Mouse (Mus musculus): ENCODE measurements at regions not wholly inside any gene's neighbourhood (a gene's known extent, or its start where the extent isn't known, plus 50 kb on each side); places are given as distances from the start of the nearest gene placed in this dataset.

- Histone ChIP-seq H3K9ac (no peak overlapping the region), H3K4me1 (replicated peaks) (no peaks in the 10 kb centered on the region), H3K4me2 (no peak overlapping the region), H3K36me3 (no peaks in the 10 kb centered on the region), H3K27ac (no peak overlapping the region), H3K9me3 (replicated peaks) (no peaks in the 10 kb centered on the region), H3K4me3 (replicated peaks) (no peak overlapping the region), H3K27me3 (peaks cover 85% of the 10 kb centered on the region)
- DNase-seq (no peak), ATAC-seq (ENCODE audit: low read depth) (no peak)
- WGBS (ENCODE audit: insufficient replicate concordance) = 73% methylated on average over 8 of the region's 8 CpGs
These were observed 108.4 kb upstream of the Mylip start for GRCm38 (mm10) chr13:45281106-45281505.

GRCm38 (mm10) chr13:45286651-45287050 lies 102.9 kb upstream of the Mylip start:
- no peaks in the 10 kb centered on the region for H3K4me1 ChIP-seq (replicated peaks)
- H3K27ac ChIP-seq = no peak overlapping the region
- no peak overlapping the region for H3K4me3 ChIP-seq (replicated peaks)
- WGBS (ENCODE audit: insufficient replicate concordance) = 76% methylated on average over 2 of the region's 2 CpGs
- no peaks in the 10 kb centered on the region for H3K9me3 ChIP-seq (replicated peaks)
- H3K27me3 ChIP-seq = peaks cover 67% of the 10 kb centered on the region
- H3K36me3 ChIP-seq = no peaks in the 10 kb centered on the region
- no peak overlapping the region for H3K4me2 ChIP-seq
- H3K9ac ChIP-seq = no peak overlapping the region
- ATAC-seq (ENCODE audit: low read depth) (no peak), DNase-seq (no peak)

GRCm38 (mm10) chr13:45287217-45287616 lies 102.3 kb upstream of the Mylip start:
- Histone ChIP-seq H3K4me2 (no peak overlapping the region), H3K4me1 (replicated peaks) (no peaks in the 10 kb centered on the region), H3K36me3 (no peaks in the 10 kb centered on the region), H3K9ac (no peak overlapping the region), H3K4me3 (replicated peaks) (no peak overlapping the region), H3K27me3 (peaks cover 64% of the 10 kb centered on the region), H3K27ac (no peak overlapping the region), H3K9me3 (replicated peaks) (no peaks in the 10 kb centered on the region)
- ATAC-seq (ENCODE audit: low read depth) (no peak), DNase-seq (no peak)
- 71% methylated on average over 4 of the region's 4 CpGs for whole genome bisulfite sequencing (ENCODE audit: insufficient replicate concordance)

DNA sequence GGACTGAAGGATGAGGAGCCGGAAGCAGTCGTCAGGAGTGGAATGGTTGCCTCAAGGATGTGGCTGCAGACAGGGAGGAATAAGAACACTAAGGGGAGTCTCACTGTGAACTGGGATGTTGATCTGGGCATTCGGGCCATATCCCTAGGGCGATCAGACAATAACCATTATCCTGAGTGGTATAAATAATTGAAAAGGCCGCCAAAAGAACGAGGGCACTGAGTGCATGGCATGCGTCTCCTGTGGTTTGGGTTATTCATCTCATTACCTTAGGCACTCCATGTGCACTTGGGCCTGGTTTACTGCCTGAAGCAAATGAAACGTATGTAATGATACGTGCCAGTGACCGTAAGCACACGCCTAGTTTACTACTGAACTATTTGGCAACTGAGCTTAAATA lies 99.6 kb upstream of the Mylip start:
- WGBS (ENCODE audit: insufficient replicate concordance) = 83% methylated on average over 11 of the region's 11 CpGs
- H3K36me3 ChIP-seq = no peaks in the 10 kb centered on the region
- H3K9ac ChIP-seq = no peak overlapping the region
- no peak overlapping the region for H3K27ac ChIP-seq
- H3K27me3 ChIP-seq = peaks cover 54% of the 10 kb centered on the region
- DNase-seq = no peak
- no peaks in the 10 kb centered on the region for H3K9me3 ChIP-seq (replicated peaks)
- no peaks in the 10 kb centered on the region for H3K4me1 ChIP-seq (replicated peaks)
- ATAC-seq (ENCODE audit: low read depth) = no peak
- no peak overlapping the region for H3K4me3 ChIP-seq (replicated peaks)
- no peak overlapping the region for H3K4me2 ChIP-seq

GRCm38 (mm10) chr13:45294691-45295090 lies 94.9 kb upstream of the Mylip start:
- Histone ChIP-seq H3K27me3 (peaks cover 26% of the 10 kb centered on the region), H3K9me3 (replicated peaks) (no peaks in the 10 kb centered on the region), H3K9ac (no peak overlapping the region), H3K27ac (no peak overlapping the region), H3K4me1 (replicated peaks) (no peaks in the 10 kb centered on the region), H3K4me3 (replicated peaks) (no peak overlapping the region), H3K36me3 (no peaks in the 10 kb centered on the region), H3K4me2 (no peak overlapping the region)
- DNase-seq (no peak), ATAC-seq (ENCODE audit: low read depth) (no peak)
- 71% methylated on average over 10 of the region's 10 CpGs for WGBS (ENCODE audit: insufficient replicate concordance)

DNA sequence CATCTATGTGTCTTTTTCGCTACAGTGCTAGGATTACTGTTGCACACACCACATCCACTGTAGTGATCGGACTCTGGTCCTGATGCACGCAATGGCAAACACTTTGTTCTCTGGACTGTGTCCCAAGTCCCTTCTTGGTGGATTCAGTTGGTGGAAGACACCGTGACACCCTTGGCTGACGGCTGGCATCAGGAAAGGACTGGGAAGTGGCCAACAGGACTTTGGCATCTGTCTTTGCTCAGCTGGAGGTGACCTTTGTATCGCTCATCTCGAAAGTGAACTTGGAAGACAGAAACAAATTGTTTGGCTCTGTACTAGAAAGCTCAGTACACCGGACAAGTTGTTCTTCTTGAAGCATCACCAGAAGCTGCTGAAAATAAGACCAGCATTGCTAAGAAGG lies 88.9 kb upstream of the Mylip start:
- no peak for ATAC-seq (ENCODE audit: low read depth)

DNA sequence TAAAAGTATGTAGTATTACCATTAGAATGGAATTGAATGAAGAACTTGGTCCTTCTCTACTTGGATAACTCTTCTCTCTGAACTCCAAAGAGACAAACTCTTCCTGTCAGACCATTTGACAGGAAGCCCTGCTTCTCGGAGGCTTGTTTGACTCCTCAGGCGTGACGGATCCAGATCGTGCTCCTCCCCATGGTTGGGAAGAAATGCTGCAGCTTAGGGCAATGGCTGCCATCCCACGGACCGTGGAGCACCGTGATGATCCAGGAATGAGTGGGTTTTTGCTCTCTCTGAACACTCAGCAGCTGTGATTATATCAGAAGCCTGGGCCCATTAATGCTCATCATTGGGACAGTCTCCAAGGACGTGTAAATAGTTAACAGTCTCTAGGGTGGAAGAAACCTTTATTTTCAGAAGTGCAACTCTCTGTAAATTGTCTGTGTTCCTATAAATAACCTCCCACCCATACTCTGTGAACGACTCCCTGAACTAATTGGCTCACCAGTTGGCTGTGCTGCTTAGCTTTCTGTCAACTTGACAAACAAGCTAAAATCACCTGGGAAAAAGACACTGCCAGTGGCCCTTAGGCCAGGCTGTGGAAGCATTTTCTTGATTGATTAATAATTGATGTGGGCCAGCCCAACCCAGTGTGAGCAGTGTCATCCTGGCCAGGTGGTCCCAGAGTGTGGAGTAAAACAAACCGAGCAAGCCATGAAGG lies 88.2 kb upstream of the Mylip start:
- Histone ChIP-seq H3K36me3 (no peaks in the 10 kb centered on the region), H3K4me3 (replicated peaks) (no peak overlapping the region), H3K27ac (no peak overlapping the region), H3K4me1 (replicated peaks) (no peaks in the 10 kb centered on the region), H3K9me3 (replicated peaks) (no peaks in the 10 kb centered on the region), H3K9ac (no peak overlapping the region), H3K27me3 (peaks cover 47% of the 10 kb centered on the region), H3K4me2 (no peak overlapping the region)
- DNase-seq (no peak), ATAC-seq (ENCODE audit: low read depth) (no peak)
- WGBS (ENCODE audit: insufficient replicate concordance) = 62% methylated on average over 10 of the region's 10 CpGs

More for the DNA sequence above, 88.9 kb upstream of the Mylip start:
- no peaks in the 10 kb centered on the region for H3K36me3 ChIP-seq
- WGBS (ENCODE audit: insufficient replicate concordance) = 84% methylated on average over 8 of the region's 8 CpGs
- H3K9ac ChIP-seq = no peak overlapping the region
- peaks cover 42% of the 10 kb centered on the region for H3K27me3 ChIP-seq
- H3K4me2 ChIP-seq = no peak overlapping the region
- H3K4me1 ChIP-seq (replicated peaks) = no peaks in the 10 kb centered on the region
- no peak overlapping the region for H3K4me3 ChIP-seq (replicated peaks)
- no peak for DNase-seq
- no peak overlapping the region for H3K27ac ChIP-seq
- H3K9me3 ChIP-seq (replicated peaks) = no peaks in the 10 kb centered on the region

GRCm38 (mm10) chr13:45302796-45303195 lies 86.7 kb upstream of the Mylip start:
- WGBS (ENCODE audit: insufficient replicate concordance) = 67% methylated on average over 6 of the region's 6 CpGs
- Histone ChIP-seq H3K4me3 (replicated peaks) (no peak overlapping the region), H3K27ac (no peak overlapping the region), H3K4me2 (no peak overlapping the region), H3K9ac (no peak overlapping the region), H3K36me3 (no peaks in the 10 kb centered on the region), H3K27me3 (peaks cover 41% of the 10 kb centered on the region), H3K4me1 (replicated peaks) (no peaks in the 10 kb centered on the region), H3K9me3 (replicated peaks) (no peaks in the 10 kb centered on the region)
- ATAC-seq (ENCODE audit: low read depth) (no peak), DNase-seq (no peak)

DNA sequence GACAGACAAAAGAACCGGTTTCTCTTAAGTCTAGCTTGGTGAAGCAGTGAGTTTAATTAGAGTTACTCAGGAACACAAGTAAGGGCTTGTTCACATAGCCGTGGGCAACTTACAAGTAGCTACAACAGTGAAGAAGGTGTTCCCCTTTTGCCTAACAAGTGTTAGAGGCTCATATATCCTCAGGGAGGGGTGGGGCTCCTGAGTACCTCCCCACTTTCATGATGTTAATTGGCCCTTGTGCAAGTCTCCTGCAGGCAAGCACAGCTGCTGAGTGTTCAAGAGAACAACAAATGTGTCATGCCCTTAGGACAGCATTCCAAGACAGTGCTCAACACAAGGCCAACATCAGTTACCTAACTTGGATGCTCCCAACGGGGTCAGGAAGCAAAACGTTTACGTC lies 83.4 kb upstream of the Mylip start:
- WGBS (ENCODE audit: insufficient replicate concordance) = 69% methylated on average over 5 of the region's 5 CpGs

GRCm38 (mm10) chr13:45307226-45307625 lies 82.3 kb upstream of the Mylip start:
- Histone ChIP-seq H3K9ac (no peak overlapping the region), H3K9me3 (replicated peaks) (no peaks in the 10 kb centered on the region), H3K27me3 (peaks cover 45% of the 10 kb centered on the region), H3K4me3 (replicated peaks) (no peak overlapping the region), H3K27ac (no peak overlapping the region), H3K36me3 (no peaks in the 10 kb centered on the region), H3K4me1 (replicated peaks) (no peaks in the 10 kb centered on the region), H3K4me2 (no peak overlapping the region)
- ATAC-seq (ENCODE audit: low read depth) = no peak
- 68% methylated on average over 3 of the region's 3 CpGs for WGBS (ENCODE audit: insufficient replicate concordance)
- no peak for DNase-seq

More for the DNA sequence above, 83.4 kb upstream of the Mylip start:
- Histone ChIP-seq H3K4me2 (no peak overlapping the region), H3K27me3 (peaks cover 44% of the 10 kb centered on the region), H3K9me3 (replicated peaks) (no peaks in the 10 kb centered on the region), H3K9ac (no peak overlapping the region), H3K4me3 (replicated peaks) (no peak overlapping the region), H3K4me1 (replicated peaks) (no peaks in the 10 kb centered on the region), H3K36me3 (no peaks in the 10 kb centered on the region), H3K27ac (no peak overlapping the region)
- no peak for ATAC-seq (ENCODE audit: low read depth)
- no peak for DNase-seq

DNA sequence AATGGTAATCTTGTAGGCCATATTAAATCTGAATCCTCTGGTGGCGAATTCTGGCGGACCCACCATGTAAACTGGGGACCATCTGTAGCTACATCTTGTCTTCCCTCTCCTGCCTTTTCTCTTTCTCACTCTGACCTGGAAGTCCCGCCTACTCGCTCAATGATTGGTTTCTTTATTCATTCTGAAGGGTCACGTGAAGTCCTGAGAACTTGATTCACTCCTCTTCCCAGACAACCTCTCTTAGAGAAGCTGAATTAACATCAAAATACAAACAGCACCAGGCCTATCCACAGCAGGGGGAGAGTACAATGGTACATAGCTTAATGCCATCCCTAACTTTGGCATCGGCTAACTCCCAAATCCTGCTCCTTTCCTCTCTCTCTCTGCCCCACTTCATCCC lies 69.9 kb upstream of the Mylip start:
- ATAC-seq (ENCODE audit: low read depth) (no peak), DNase-seq (no peak)
- H3K4me1 ChIP-seq (replicated peaks) = no peaks in the 10 kb centered on the region
- no peaks in the 10 kb centered on the region for H3K36me3 ChIP-seq
- H3K9me3 ChIP-seq (replicated peaks) = no peaks in the 10 kb centered on the region
- no peak overlapping the region for H3K4me3 ChIP-seq (replicated peaks)
- H3K27me3 ChIP-seq = peaks cover 43% of the 10 kb centered on the region
- no peak overlapping the region for H3K27ac ChIP-seq
- WGBS (ENCODE audit: insufficient replicate concordance) = 72% methylated on average over 6 of the region's 6 CpGs
- no peak overlapping the region for H3K9ac ChIP-seq
- H3K4me2 ChIP-seq = no peak overlapping the region

DNA sequence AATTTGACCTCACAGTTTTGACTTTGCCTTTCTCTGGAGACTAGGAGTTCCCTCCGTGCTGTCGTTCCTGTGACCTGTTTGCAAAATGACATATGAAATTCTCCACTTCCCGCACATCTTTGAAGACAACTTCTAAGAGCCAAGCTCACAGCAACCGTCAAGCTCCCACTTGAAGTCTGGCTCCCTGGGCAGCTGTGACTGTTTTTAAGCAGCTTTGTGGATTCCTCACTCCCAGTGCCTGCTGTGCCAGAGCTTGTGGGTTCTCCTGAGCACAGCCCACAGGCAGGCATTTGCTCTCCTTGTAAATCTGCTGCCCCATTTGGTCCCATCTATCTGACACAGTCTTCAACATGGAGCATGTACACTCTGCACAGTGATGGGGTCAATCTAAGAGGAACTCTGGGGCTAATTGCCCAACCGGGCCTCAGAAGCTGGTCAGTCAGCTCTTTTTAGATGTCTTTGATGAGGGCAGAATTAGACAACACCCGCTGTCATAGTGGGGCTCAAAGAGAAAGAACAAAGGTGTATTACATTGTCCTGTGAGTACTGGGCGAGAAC lies 63.7 kb upstream of the Mylip start:
- WGBS (ENCODE audit: insufficient replicate concordance) = 66% methylated on average over 7 of the region's 7 CpGs
- no peak for DNase-seq
- no peaks in the 10 kb centered on the region for H3K9me3 ChIP-seq (replicated peaks)
- H3K4me3 ChIP-seq (replicated peaks) = no peak overlapping the region
- H3K36me3 ChIP-seq = no peaks in the 10 kb centered on the region
- H3K9ac ChIP-seq = no peak overlapping the region
- ATAC-seq (ENCODE audit: low read depth) = no peak
- no peaks in the 10 kb centered on the region for H3K4me1 ChIP-seq (replicated peaks)
- no peak overlapping the region for H3K27ac ChIP-seq
- H3K27me3 ChIP-seq = peaks cover 39% of the 10 kb centered on the region
- H3K4me2 ChIP-seq = no peak overlapping the region

Measured in liver, embryonic 13.5 days (tissue).